Mouse (Mus musculus) forebrain, embryonic 13.5 days (tissue): ENCODE measurements around the gene Lrrc8d. TPM values are rescaled to one million over a fixed set of nuclear protein-coding genes. Genes with fewer than 3 reads are reported as not detected.

Experiments used
- ATAC-seq: fragments of 200-750 bp; cut with Nextera tagmentation; 2 replicates; pipeline ENCODE4 v1.8.0; 2017
- H3K27ac ChIP-seq: fragments of 300-500 bp; sonication (generic); 2 replicates; pipeline ENCODE4 v1.5.1; 2015; ENCODE audit warnings: inconsistent platforms, mild to moderate bottlenecking, moderate library complexity
- H3K27me3 ChIP-seq: fragments of 300-500 bp; sonication (generic); 2 replicates; pipeline ENCODE4 v1.6.1; 2015; ENCODE audit warnings: mild to moderate bottlenecking, inconsistent platforms
- H3K36me3 ChIP-seq: fragments of 300-500 bp; sonication (generic); 2 replicates; pipeline ENCODE4 v1.6.1; 2015; ENCODE audit warnings: mild to moderate bottlenecking, inconsistent platforms; ENCODE audit not compliant: poor library complexity, severe bottlenecking
- H3K4me1 ChIP-seq: fragments of 300-500 bp; sonication (generic); 2 replicates; pipeline ENCODE4 v1.6.1; 2015; ENCODE audit warnings: inconsistent platforms
- H3K4me2 ChIP-seq: fragments of 300-500 bp; sonication (generic); 2 replicates; pipeline ENCODE4 v1.6.1; 2015; ENCODE audit warnings: inconsistent platforms, mild to moderate bottlenecking, moderate library complexity
- H3K4me3 ChIP-seq: fragments of 300-500 bp; sonication (generic); 2 replicates; pipeline ENCODE4 v1.5.1; 2015; ENCODE audit warnings: mild to moderate bottlenecking, inconsistent platforms
- H3K9ac ChIP-seq: fragments of 300-500 bp; sonication (generic); 2 replicates; pipeline ENCODE4 v1.6.1; 2015; ENCODE audit warnings: mild to moderate bottlenecking, inconsistent platforms
- H3K9me3 ChIP-seq: fragments of 300-500 bp; sonication (generic); replicated peaks from 2 replicates; pipeline ENCODE4 v1.6.1; 2016; ENCODE audit warnings: inconsistent platforms
- WGBS: fragments of 180-500 bp; shearing (Covaris S2); methylation state at CpG from one replicate; pipeline ENCODE4 v1.1.7; 2015; 5-methylcytosine and 5-hydroxymethylcytosine counted together
- polyA plus RNA-seq: library from polyadenylated mRNA; unstranded; fragments of >200 nt; fragmentation: Nextera tagmentation; extraction: Ambion mirVana; gene quantifications from 2 replicates; pipeline ENCODE4 v1.2.1, GENCODE M21; 2015

Lrrc8d gene
- polyA plus RNA-seq, 1 experiment from 2014 or later, result 27.2 TPM

- Histone ChIP-seq H3K27ac (no peak overlapping the region), H3K27me3 (no peaks in the 10 kb centered on the region), H3K36me3 (no peaks in the 10 kb centered on the region), H3K4me2 (no peak overlapping the region), H3K9ac (no peak overlapping the region), H3K4me3 (no peak overlapping the region), H3K4me1 (no peaks in the 10 kb centered on the region), H3K9me3 (no peaks in the 10 kb centered on the region)
- 83% methylated on average over 7 of the region's 7 CpGs for WGBS
- ATAC-seq, result no peak
Measured at GRCm38 (mm10) chr5:105691645-105692044, 8.1 kb upstream of the Lrrc8d start.

GRCm38 (mm10) chr5:105694339-105694930 lies 5.3 kb upstream of the Lrrc8d start:
- Histone ChIP-seq H3K9me3 (no peaks in the 10 kb centered on the region), H3K27me3 (no peaks in the 10 kb centered on the region), H3K36me3 (no peaks in the 10 kb centered on the region), H3K4me2 (no peak overlapping the region), H3K4me3 (no peak overlapping the region), H3K27ac (no peak overlapping the region), H3K4me1 (peaks cover 9% of the 10 kb centered on the region), H3K9ac (no peak overlapping the region)
- no peak for ATAC-seq
- WGBS, result 90% methylated on average over 7 of the region's 7 CpGs

GRCm38 (mm10) chr5:105696049-105696448 lies 3.7 kb upstream of the Lrrc8d start:
- Histone ChIP-seq H3K27ac (no peak overlapping the region), H3K27me3 (no peaks in the 10 kb centered on the region), H3K4me1 (peaks cover 13% of the 10 kb centered on the region), H3K4me3 (no peak overlapping the region), H3K9me3 (no peaks in the 10 kb centered on the region), H3K4me2 (no peak overlapping the region), H3K9ac (no peak overlapping the region), H3K36me3 (no peaks in the 10 kb centered on the region)
- no peak for ATAC-seq
- WGBS, result 91% methylated on average over 6 of the region's 6 CpGs

- H3K4me3 ChIP-seq, result no peak overlapping the region
- no peak overlapping the region for H3K9ac ChIP-seq
- no peaks in the 10 kb centered on the region for H3K36me3 ChIP-seq
- H3K27ac ChIP-seq, result no peak overlapping the region
- H3K27me3 ChIP-seq, result no peaks in the 10 kb centered on the region
- peaks cover 29% of the 10 kb centered on the region for H3K4me1 ChIP-seq
- no peak overlapping the region for H3K4me2 ChIP-seq
- no peaks in the 10 kb centered on the region for H3K9me3 ChIP-seq
- ATAC-seq, result no peak
- 87% methylated on average over 3 of the region's 3 CpGs for WGBS
Measured at GRCm38 (mm10) chr5:105697886-105698285, 1.9 kb upstream of the Lrrc8d start.

GRCm38 (mm10) chr5:105698694-105699093 lies 1.1 kb upstream of the Lrrc8d start:
- peak overlapping the region; percentile 21; the same call in 1 of the 2 replicates for H3K9ac ChIP-seq
- 13% methylated on average over 7 of the region's 7 CpGs for WGBS
- H3K36me3 ChIP-seq, result no peaks in the 10 kb centered on the region
- peaks cover 37% of the 10 kb centered on the region for H3K4me1 ChIP-seq
- H3K4me3 ChIP-seq, result no peak overlapping the region; the same call in 1 of the 2 replicates
- no peaks in the 10 kb centered on the region for H3K9me3 ChIP-seq
- H3K27ac ChIP-seq, result no peak overlapping the region
- peak overlapping the region; percentile 86; the same call in 1 of the 2 replicates for H3K4me2 ChIP-seq
- no peak for ATAC-seq
- no peaks in the 10 kb centered on the region for H3K27me3 ChIP-seq

GRCm38 (mm10) chr5:105700070-105700851 lies 492 bp downstream of the Lrrc8d start:
- peak; percentile 64 for ATAC-seq
- H3K9ac ChIP-seq, result peak overlapping the region; percentile 100
- H3K27me3 ChIP-seq, result no peaks in the 10 kb centered on the region
- H3K9me3 ChIP-seq, result no peaks in the 10 kb centered on the region
- H3K4me1 ChIP-seq, result peaks cover 53% of the 10 kb centered on the region
- peak overlapping the region; percentile 93 for H3K4me3 ChIP-seq
- H3K4me2 ChIP-seq, result peak overlapping the region; percentile 86
- H3K36me3 ChIP-seq, result no peaks in the 10 kb centered on the region
- peak overlapping the region; percentile 96 for H3K27ac ChIP-seq
- WGBS, result under 1% methylated on average over 90 of the region's 101 CpGs

- Histone ChIP-seq H3K4me1 (peaks cover 56% of the 10 kb centered on the region), H3K36me3 (no peaks in the 10 kb centered on the region), H3K4me2 (peak overlapping the region; percentile 86), H3K9ac (peak overlapping the region; percentile 100), H3K9me3 (no peaks in the 10 kb centered on the region), H3K27ac (no peak overlapping the region), H3K4me3 (peak overlapping the region; percentile 93), H3K27me3 (no peaks in the 10 kb centered on the region)
- 71% methylated on average over 9 of the region's 9 CpGs for WGBS
- no peak for ATAC-seq
Measured at GRCm38 (mm10) chr5:105701326-105701725, 1.6 kb downstream of the Lrrc8d start.

- no peak overlapping the region for H3K9ac ChIP-seq
- peaks cover 56% of the 10 kb centered on the region for H3K4me1 ChIP-seq
- H3K4me3 ChIP-seq, result 0 out of 2 replicates have a peak overlapping the region, but pooled peaks have one; percentile 93
- no peaks in the 10 kb centered on the region for H3K9me3 ChIP-seq
- H3K27ac ChIP-seq, result no peak overlapping the region
- no peak for ATAC-seq
- H3K36me3 ChIP-seq, result 0 out of 2 replicates have a peak, but pooled peaks cover under 1% of the 10 kb centered on the region
- peak overlapping the region; percentile 86 for H3K4me2 ChIP-seq
- 83% methylated on average over 8 of the region's 8 CpGs for WGBS
- no peaks in the 10 kb centered on the region for H3K27me3 ChIP-seq
Measured at GRCm38 (mm10) chr5:105701844-105702243, 2.1 kb downstream of the Lrrc8d start.

- no peak overlapping the region; the same call in 1 of the 2 replicates for H3K27ac ChIP-seq
- peaks cover 56% of the 10 kb centered on the region for H3K4me1 ChIP-seq
- H3K9me3 ChIP-seq, result no peaks in the 10 kb centered on the region
- ATAC-seq, result no peak
- no peak overlapping the region for H3K4me2 ChIP-seq
- WGBS, result 90% methylated on average over 9 of the region's 9 CpGs
- no peak overlapping the region for H3K9ac ChIP-seq
- no peak overlapping the region for H3K4me3 ChIP-seq
- 0 out of 2 replicates have a peak, but pooled peaks cover 5% of the 10 kb centered on the region for H3K36me3 ChIP-seq
- no peaks in the 10 kb centered on the region for H3K27me3 ChIP-seq
Measured at GRCm38 (mm10) chr5:105702580-105703285, 3.0 kb downstream of the Lrrc8d start.

GRCm38 (mm10) chr5:105703286-105703655 lies 3.5 kb downstream of the Lrrc8d start:
- H3K27me3 ChIP-seq, result no peaks in the 10 kb centered on the region
- 0 out of 2 replicates have a peak overlapping the region, but pooled peaks have one; percentile 17 for H3K4me2 ChIP-seq
- H3K4me3 ChIP-seq, result no peak overlapping the region
- WGBS, result 94% methylated on average over 11 of the region's 11 CpGs
- H3K36me3 ChIP-seq, result 0 out of 2 replicates have a peak, but pooled peaks cover 5% of the 10 kb centered on the region
- no peaks in the 10 kb centered on the region for H3K9me3 ChIP-seq
- H3K9ac ChIP-seq, result no peak overlapping the region
- peaks cover 56% of the 10 kb centered on the region for H3K4me1 ChIP-seq
- no peak overlapping the region for H3K27ac ChIP-seq
- no peak for ATAC-seq

GRCm38 (mm10) chr5:105704573-105704972 lies 4.8 kb downstream of the Lrrc8d start:
- Histone ChIP-seq H3K4me2 (0 out of 2 replicates have a peak overlapping the region, but pooled peaks have one; percentile 17), H3K9me3 (no peaks in the 10 kb centered on the region), H3K27ac (no peak overlapping the region), H3K27me3 (no peaks in the 10 kb centered on the region), H3K4me3 (no peak overlapping the region), H3K36me3 (peaks cover 5% of the 10 kb centered on the region; the same call in 1 of the 2 replicates), H3K9ac (no peak overlapping the region), H3K4me1 (peaks cover 46% of the 10 kb centered on the region)
- 53% methylated on average over 9 of the region's 9 CpGs for WGBS
- no peak for ATAC-seq

- Histone ChIP-seq H3K9ac (no peak overlapping the region), H3K27ac (no peak overlapping the region), H3K9me3 (no peaks in the 10 kb centered on the region), H3K4me3 (no peak overlapping the region), H3K4me1 (peaks cover 43% of the 10 kb centered on the region), H3K4me2 (no peak overlapping the region), H3K36me3 (peaks cover 5% of the 10 kb centered on the region; the same call in 1 of the 2 replicates), H3K27me3 (no peaks in the 10 kb centered on the region)
- no peak for ATAC-seq
- WGBS, result 93% methylated on average over 11 of the region's 11 CpGs
Measured at GRCm38 (mm10) chr5:105706635-105707034, 6.9 kb downstream of the Lrrc8d start.
